Mouse (Mus musculus) small intestine, adult 2 months (tissue): ENCODE measurements around the gene Ube2a.

ENCODE experiments used
- CTCF ChIP-seq: fragments of 200-500 bp; IDR thresholded peaks from 2 replicates; pipeline ENCODE4 v1.5.1; 2012; ENCODE audit warnings: low read depth, mild to moderate bottlenecking, control low read depth, inconsistent platforms, low read length, moderate library complexity, mixed read lengths; ENCODE audit not compliant: insufficient replicate concordance, insufficient read length; ENCODE audit errors: extremely low read depth
- POLR2A ChIP-seq: fragments of 200-500 bp; IDR thresholded peaks from 2 replicates; pipeline ENCODE4 v1.6.1; 2012; ENCODE audit warnings: low read depth, mild to moderate bottlenecking, control low read depth, inconsistent platforms, low read length, moderate library complexity

GRCm38 (mm10) chrX:36873765-36874164, at the start of gene Ube2a, which contains the start of gene C330007P06Rik:
- no peak for TF ChIP-seq POLR2A
- TF ChIP-seq CTCF, result no peak
